Mouse (Mus musculus) spleen, adult 2 months (tissue): ENCODE measurements at regions not wholly inside any gene's neighbourhood (a gene's known extent, or its start where the extent isn't known, plus 50 kb on each side); places are given as distances from the start of the nearest gene placed in this dataset.

Experiments used
- DNase-seq, 2 experiments: peaks; one replicate each; pipeline versions ENCODE4 v3.0.0 to v3.0.0-alpha.2; 2012 to 2021; ENCODE audit warnings: low spot score in 2 of 2, low read depth in 1 of 2
- H3K27ac ChIP-seq: fragments of 200-500 bp; 2 replicates; pipeline ENCODE4 v1.5.1; 2012; ENCODE audit warnings: low read length, inconsistent platforms; ENCODE audit not compliant: insufficient read depth
- H3K27me3 ChIP-seq: fragments of 200-500 bp; 2 replicates; pipeline ENCODE4 v1.6.1; 2012; ENCODE audit warnings: mild to moderate bottlenecking, moderate library complexity, low read length, inconsistent platforms; ENCODE audit not compliant: control insufficient read depth, insufficient read depth
- H3K36me3 ChIP-seq: fragments of 200-500 bp; 2 replicates; pipeline ENCODE4 v1.6.1; 2012; ENCODE audit warnings: mild to moderate bottlenecking, low read length, inconsistent platforms; ENCODE audit not compliant: control insufficient read depth, insufficient read depth
- H3K4me1 ChIP-seq: fragments of 200-500 bp; 2 replicates; pipeline ENCODE4 v1.6.1; 2011; ENCODE audit warnings: inconsistent platforms; ENCODE audit not compliant: control insufficient read depth, insufficient read depth, insufficient read length
- H3K4me3 ChIP-seq: fragments of 200-500 bp; 2 replicates; pipeline ENCODE4 v1.5.1; 2011; ENCODE audit warnings: mild to moderate bottlenecking, inconsistent platforms; ENCODE audit not compliant: insufficient read depth, insufficient read length; ENCODE audit errors: extremely low read depth
- CTCF ChIP-seq: fragments of 200-500 bp; IDR thresholded peaks from 2 replicates; pipeline ENCODE4 v1.5.1; 2011; ENCODE audit warnings: mild to moderate bottlenecking, inconsistent platforms; ENCODE audit not compliant: insufficient read depth, insufficient read length, insufficient replicate concordance; ENCODE audit errors: extremely low read depth
- POLR2A ChIP-seq: fragments of 200-500 bp; IDR thresholded peaks from 2 replicates; pipeline ENCODE4 v1.6.1; 2011; ENCODE audit warnings: low read depth, low read length, inconsistent platforms
- WGBS: fragments of 180-500 bp; shearing (Covaris S2); methylation state at CpG from one replicate; pipeline ENCODE4 v1.1.7; 2018; 5-methylcytosine and 5-hydroxymethylcytosine counted together

- TF ChIP-seq POLR2A (no peak), CTCF (no peak)
- 75% methylated on average over 5 of the region's 5 CpGs for WGBS
- H3K4me1 ChIP-seq: no peaks in the 10 kb centered on the region
- H3K4me3 ChIP-seq: no peak overlapping the region
- H3K36me3 ChIP-seq: no peaks in the 10 kb centered on the region
- no peak for DNase-seq
- no peak overlapping the region for H3K27ac ChIP-seq
- H3K27me3 ChIP-seq: no peaks in the 10 kb centered on the region
These were observed 833.5 kb upstream of the Car8 start for GRCm38 (mm10) chr4:9072321-9072720.

DNA sequence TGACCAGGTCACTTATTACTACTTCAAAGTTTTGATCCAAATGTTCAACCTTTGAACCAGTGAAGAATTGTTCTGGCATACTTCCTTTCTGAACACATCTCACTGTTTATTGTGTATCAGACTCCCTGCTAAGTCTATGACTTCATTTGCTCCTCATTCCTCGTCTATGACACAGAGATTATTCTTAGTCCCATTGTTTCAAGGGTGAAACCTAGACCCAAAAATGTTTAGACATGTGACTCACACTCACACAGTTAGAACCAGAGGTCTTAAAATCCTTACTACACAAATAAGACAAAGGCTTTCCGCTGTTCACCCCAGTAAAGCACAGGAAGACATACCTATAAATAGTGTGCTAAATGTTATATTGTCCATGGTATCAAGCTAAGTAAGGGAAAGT, 829.0 kb upstream of the Car8 start:
- TF ChIP-seq CTCF (no peak), POLR2A (no peak)
- Histone ChIP-seq H3K27me3 (no peaks in the 10 kb centered on the region), H3K27ac (no peak overlapping the region), H3K4me1 (no peaks in the 10 kb centered on the region; the same call in none of the 2 replicates), H3K4me3 (no peak overlapping the region), H3K36me3 (no peaks in the 10 kb centered on the region)
- 45% methylated on average over 2 of the region's 2 CpGs for WGBS
- no peak for DNase-seq

DNA sequence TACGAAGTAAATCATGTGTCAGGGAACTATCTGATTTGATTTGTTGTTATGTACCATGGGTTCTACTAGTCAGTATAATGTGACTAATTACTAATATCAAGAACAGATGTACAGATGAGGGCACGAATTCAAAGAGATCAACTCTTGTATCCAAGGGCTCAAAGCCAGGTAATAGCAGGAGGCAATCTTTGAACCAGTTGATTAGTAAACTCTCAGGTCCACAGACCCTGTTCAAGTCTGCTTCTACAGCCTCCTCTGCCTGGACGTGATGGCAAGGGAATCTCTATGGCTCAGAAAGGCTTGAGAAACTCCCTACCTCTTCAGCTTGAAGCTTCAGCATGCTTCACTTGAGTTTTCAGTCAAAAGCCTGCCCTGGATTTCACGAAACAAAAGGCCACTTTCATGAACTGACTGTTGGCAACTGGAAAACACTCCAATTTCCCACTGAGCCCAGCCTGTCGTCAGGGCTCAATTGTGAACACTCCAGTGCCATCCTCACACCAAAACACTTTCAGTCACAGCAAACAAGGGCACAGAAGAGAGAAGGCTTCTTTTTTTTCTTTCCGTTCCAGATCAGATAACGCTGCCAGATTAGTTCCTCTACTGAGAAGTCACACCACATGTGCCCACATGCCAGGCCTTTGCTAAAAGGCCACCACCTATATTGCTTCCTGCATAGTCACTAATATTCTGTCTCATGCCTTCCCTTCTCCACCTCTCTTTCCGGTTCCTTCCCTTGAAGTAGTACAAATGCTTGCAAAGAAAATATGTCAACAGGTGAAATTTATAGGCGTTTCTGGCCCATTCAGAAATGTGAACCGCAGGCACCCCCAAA, 827.4 kb upstream of the Car8 start:
- no peak for DNase-seq
- H3K27ac ChIP-seq: no peak overlapping the region
- 26% methylated on average over 10 of the region's 10 CpGs for WGBS
- no peaks in the 10 kb centered on the region for H3K36me3 ChIP-seq
- H3K4me3 ChIP-seq: no peak overlapping the region
- no peaks in the 10 kb centered on the region for H3K27me3 ChIP-seq
- H3K4me1 ChIP-seq: no peaks in the 10 kb centered on the region; the same call in none of the 2 replicates
- TF ChIP-seq CTCF: no peak
- TF ChIP-seq POLR2A: no peak

- WGBS: 70% methylated on average over 3 of the region's 3 CpGs
- no peaks in the 10 kb centered on the region for H3K36me3 ChIP-seq
- H3K27ac ChIP-seq: no peak overlapping the region
- no peak for DNase-seq
- H3K4me3 ChIP-seq: no peak overlapping the region
- H3K27me3 ChIP-seq: no peaks in the 10 kb centered on the region
- H3K4me1 ChIP-seq: no peaks in the 10 kb centered on the region; the same call in none of the 2 replicates
- TF ChIP-seq CTCF (no peak), POLR2A (no peak)
These were observed 823.1 kb upstream of the Car8 start for GRCm38 (mm10) chr4:9061941-9062340.

GRCm38 (mm10) chr4:9060221-9060620, 821.4 kb upstream of the Car8 start:
- no peak for TF ChIP-seq POLR2A
- TF ChIP-seq CTCF: no peak
- H3K27me3 ChIP-seq: no peaks in the 10 kb centered on the region
- H3K27ac ChIP-seq: no peak overlapping the region
- H3K36me3 ChIP-seq: no peaks in the 10 kb centered on the region
- no peak overlapping the region for H3K4me3 ChIP-seq
- DNase-seq: no peak
- H3K4me1 ChIP-seq: no peaks in the 10 kb centered on the region
- WGBS: 78% methylated on average over 5 of the region's 5 CpGs

GRCm38 (mm10) chr4:9057676-9058075, 818.8 kb upstream of the Car8 start:
- no peak overlapping the region for H3K4me3 ChIP-seq
- 80% methylated on average over 4 of the region's 4 CpGs for WGBS

DNA sequence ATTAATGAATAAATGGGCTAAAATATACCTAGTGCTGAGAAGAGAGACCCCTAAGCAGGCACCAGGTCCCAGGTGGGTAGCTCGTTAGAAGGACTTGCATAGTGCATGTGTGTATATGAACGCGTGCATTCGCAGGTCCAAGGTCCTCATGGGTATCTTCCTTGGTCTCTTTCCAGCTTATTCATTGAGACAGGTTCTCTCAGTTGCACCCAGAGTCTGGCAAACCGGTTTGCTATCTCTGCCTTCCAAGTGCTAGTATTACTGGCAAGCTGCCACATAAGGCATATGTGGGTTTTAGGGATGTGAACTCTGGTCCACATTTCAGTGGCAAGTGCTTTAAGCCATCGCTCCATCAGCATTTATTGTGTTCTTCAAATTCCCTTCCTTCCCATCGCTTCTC, 818.3 kb upstream of the Car8 start:
- DNase-seq: no peak
- H3K27ac ChIP-seq: no peak overlapping the region
- no peaks in the 10 kb centered on the region for H3K27me3 ChIP-seq
- no peak overlapping the region for H3K4me3 ChIP-seq
- no peaks in the 10 kb centered on the region for H3K4me1 ChIP-seq
- TF ChIP-seq POLR2A (no peak), CTCF (no peak)
- WGBS: 86% methylated on average over 7 of the region's 7 CpGs
- H3K36me3 ChIP-seq: no peaks in the 10 kb centered on the region

More at GRCm38 (mm10) chr4:9057676-9058075, 818.8 kb upstream of the Car8 start:
- Histone ChIP-seq H3K4me1 (no peaks in the 10 kb centered on the region), H3K27me3 (no peaks in the 10 kb centered on the region), H3K27ac (no peak overlapping the region), H3K36me3 (no peaks in the 10 kb centered on the region)
- no peak for DNase-seq
- TF ChIP-seq CTCF (no peak), POLR2A (no peak)

- no peak for TF ChIP-seq POLR2A
- TF ChIP-seq CTCF: no peak
- no peak for DNase-seq
- Histone ChIP-seq H3K36me3 (no peaks in the 10 kb centered on the region), H3K27ac (no peak overlapping the region), H3K4me3 (no peak overlapping the region), H3K4me1 (no peaks in the 10 kb centered on the region), H3K27me3 (no peaks in the 10 kb centered on the region)
- WGBS: 79% methylated on average over 4 of the region's 4 CpGs
These were observed 817.0 kb upstream of the Car8 start for GRCm38 (mm10) chr4:9055876-9056275.
